Mouse (Mus musculus) heart, postnatal 0 days (tissue): ENCODE measurements around the gene Sv2b.

Experiments used
- CTCF ChIP-seq: IDR thresholded peaks from 2 replicates; pipeline ENCODE4 v1.5.1; 2016; ENCODE audit warnings: antibody characterized with exemption, control low read depth, low read depth
- EP300 ChIP-seq: IDR thresholded peaks from 2 replicates; pipeline ENCODE4 v1.6.1; 2016; ENCODE audit warnings: antibody characterized with exemption, low read depth

GRCm38 (mm10) chr7:75240754-75241507 lies 68.1 kb downstream of the Sv2b start:
- TF ChIP-seq CTCF (no peak), EP300 (no peak)
